Mouse (Mus musculus) c-Kit-positive CD71-negative TER-119-negative erythroid progenitor cells, embryonic 14.5 days (primary cell): Measurements from ENCODE around the gene Hils1.
A peak's percentile ranks its signal among the peaks of the same experiment; 100 is the strongest.

ENCODE experiments used
- DNase-seq: peaks from one replicate; pipeline ENCODE4 v3.0.0-alpha.2; 2013; ENCODE audit warnings: low read depth

Gene Hils1

DNA sequence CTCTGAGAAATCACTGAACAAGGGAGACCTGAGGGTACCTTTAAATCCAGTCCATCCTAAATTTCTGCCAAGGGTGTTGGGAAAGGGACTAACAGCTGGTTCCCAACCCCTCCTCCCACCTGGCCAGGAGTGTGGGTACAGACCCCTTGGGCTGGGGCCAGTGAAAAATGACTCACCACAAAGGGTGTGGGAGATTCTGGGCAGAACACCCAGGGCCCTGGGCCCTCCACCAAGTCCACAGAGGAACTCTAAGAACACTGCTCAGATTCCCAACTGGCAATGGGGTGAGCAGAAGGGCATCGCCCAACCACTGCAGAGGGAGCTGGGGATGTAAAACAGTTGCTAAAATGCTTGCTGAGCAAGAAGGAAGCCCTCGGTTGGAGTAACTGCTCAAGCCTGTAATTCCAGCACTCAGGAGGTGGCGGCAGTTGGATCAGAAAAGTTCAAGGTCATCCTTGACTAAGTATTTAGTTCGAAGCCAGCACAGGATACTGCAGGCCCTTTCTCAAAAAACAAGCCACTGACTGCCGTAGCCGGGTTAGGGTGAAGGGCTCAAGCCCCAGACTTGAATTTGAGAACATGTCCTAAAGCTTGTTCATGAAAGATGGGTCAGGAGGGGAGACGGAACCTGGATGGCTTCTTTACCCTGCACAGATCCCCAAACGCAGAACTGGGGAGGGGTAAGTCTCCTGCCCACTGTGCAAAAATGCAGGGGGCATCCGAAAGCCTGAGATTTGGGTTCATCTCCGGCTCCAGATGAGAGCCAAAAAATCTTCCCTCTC, 21.6 kb downstream of the Hils1 start:
- no peak for DNase-seq

DNA sequence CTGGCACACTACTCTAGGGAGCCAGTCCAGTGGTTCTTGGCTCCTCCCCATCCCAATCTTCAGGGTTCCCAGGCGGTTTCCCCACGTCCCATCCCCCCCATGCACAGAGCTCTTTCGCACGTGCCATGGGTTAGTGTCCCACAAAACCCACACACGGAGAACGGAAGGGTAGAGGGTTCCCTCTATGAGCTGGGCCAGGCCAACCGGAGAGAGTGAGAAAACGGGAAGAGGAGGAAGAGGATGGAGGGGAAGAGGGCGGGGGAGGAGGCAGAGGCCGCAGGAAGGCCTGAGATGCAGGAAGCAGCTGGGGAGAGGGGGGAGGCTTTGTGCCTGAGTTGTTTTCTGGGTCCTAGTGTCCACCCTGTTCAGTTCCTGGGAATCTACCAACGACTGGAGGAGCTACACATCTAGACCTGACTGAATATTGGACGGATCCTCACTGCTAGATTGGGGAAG, 22.2 kb downstream of the Hils1 start:
- peak; percentile 80 for DNase-seq

DNA sequence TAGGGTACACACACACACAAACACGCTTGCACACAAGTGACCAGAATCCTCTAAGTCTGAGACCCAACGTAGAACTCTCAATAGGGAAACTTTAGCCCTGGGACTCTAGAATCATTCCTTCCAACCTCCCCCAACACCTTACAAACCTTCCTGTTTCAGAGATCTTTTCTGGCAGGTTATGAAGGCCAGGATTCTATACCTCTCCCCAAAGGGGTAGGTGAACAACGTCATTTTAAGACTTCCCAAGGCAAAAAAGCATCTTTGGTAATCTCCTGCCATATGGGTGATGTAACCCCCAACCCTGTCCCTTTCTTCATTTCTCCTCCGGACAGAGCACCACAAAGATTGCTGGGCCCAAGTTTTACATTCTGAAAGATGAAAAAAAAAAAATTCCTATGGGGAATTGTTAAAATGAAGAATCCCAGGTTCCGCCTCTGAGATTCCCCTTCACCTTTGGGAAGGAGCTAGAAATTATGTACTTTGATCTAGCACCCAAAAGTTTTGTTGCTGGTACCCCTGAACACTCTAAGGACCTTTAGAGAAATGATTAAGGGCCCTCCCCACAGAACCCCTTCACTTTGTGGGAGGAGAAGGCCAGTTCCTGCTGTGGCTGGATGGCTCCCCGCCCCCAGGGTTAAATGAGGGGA, 22.8 kb downstream of the Hils1 start:
- DNase-seq, result no peak

DNA sequence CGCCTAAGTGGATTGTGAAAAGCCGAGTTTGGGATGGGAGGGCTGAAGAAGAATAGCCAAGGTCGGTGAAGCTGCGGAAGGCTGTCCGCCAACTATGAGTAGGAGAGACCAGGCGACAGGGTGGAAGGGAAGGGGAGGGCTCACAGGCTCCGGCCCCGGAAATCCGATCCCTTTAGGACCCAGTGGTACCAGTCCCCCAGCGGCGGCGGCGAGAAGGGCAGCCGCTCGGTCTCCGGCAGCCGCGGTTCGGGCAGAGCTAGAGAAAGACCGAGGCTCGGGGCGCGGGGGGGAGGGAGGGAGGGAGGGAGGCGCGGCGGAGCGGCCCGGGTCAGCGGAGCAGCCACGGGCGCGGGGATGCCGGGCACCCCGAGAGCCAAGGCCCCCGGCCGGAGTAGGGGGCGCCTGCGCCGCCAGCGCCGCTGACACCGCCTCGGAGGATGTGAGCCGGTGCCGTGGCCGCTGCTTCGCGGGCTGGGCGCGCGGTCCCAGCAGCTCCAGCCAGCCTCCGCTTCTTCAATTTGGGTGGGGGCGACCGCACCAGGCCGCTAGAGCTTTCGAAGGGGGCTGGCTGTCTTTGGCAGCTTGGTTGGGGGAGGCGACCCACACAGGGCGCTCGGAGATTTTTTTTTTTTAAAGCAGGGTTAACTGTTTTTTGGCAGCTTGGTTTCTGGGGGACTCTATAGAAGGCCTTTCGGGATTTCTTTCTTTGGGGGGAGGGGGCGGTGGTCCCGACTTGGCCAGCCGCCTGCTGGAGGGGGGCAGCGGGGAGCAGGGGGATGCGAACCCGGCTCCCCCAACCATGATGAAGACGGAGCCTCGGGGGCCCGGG, 23.6 kb downstream of the Hils1 start, which contains the start of gene Ppp1r9b:
TSS of gene Ppp1r9b (plus strand) at position 287 of the 829 bp plus-strand sequence.
- peak; percentile 85 for DNase-seq

DNA sequence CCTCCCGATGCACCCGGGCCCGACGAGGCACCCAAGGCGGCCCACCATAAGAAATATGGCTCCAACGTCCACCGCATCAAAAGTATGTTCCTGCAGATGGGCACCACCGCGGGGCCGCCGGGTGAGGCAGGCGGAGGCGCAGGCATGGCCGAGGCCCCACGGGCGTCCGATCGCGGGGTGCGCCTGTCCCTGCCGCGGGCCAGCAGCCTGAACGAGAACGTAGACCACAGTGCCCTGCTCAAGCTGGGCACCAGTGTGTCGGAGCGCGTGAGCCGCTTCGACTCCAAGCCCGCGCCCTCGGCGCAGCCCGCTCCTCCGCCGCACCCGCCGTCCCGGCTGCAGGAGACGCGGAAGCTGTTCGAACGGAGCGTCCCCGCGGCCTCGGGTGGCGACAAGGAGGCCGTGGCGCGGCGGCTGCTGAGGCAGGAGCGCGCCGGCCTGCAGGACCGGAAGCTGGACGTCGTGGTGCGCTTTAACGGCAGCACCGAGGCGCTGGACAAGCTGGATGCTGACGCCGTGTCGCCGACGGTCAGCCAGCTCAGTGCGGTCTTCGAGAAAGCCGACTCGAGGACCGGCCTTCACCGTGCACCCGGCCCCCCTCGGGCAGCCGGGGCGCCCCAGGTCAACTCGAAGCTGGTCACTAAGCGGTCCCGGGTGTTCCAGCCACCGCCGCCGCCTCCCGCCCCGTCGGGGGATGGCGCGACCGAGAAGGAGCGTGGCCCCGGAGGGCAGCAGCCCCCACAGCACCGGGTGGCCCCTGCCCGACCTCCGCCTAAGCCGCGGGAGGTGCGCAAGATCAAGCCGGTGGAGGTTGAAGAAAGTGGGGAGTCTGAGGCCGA, 24.5 kb downstream of the Hils1 start:
- DNase-seq, result no peak

DNA sequence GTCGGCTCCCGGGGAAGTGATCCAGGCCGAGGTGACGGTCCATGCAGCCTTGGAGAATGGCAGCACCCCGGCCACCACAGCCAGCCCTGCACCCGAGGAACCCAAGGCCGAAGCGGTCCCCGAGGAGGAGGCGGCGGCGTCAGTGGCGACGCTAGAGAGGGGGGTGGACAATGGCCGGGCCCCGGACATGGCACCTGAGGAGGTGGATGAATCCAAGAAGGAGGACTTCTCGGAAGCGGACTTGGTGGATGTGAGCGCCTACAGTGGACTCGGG, 25.0 kb downstream of the Hils1 start:
- DNase-seq, result no peak

DNA sequence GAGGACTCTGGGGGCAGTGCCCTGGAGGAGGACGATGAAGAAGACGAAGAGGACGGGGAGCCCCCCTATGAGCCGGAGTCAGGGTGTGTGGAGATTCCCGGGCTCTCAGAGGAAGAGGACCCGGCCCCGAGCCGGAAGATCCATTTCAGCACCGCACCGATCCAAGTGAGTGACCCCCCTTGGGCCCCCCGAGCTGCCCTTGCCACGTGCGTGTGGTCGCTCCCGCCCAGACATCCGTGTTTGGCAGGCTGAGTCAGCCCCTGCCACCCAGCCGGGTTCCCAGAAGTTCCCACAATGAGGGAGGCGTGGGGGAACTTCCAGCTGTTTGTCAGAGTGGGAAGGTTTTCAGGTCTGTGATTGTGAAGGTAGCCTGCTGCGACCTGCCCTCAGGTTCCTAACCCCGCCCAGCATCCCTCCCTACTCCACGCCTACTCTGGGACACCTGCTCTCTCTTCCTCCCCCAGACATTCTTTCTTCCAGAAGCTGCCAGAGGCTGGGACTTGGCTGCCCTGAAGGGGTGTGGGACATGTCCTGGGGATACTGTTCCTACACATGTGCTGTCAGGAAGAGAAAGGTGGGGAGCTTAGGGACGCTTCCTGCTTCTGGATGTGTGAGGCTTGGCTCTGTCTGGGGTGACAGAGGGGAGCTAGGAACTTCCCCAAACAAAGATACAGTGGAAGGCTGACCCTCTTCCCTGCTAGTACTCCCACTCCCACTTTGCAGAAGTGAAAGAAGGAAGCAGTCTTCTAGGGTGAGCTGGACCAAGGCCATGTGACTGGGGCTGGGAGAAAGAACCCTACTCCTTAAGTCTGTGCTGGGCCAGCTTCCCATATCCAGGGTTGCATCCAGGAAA, 25.6 kb downstream of the Hils1 start:
- DNase-seq, result no peak

DNA sequence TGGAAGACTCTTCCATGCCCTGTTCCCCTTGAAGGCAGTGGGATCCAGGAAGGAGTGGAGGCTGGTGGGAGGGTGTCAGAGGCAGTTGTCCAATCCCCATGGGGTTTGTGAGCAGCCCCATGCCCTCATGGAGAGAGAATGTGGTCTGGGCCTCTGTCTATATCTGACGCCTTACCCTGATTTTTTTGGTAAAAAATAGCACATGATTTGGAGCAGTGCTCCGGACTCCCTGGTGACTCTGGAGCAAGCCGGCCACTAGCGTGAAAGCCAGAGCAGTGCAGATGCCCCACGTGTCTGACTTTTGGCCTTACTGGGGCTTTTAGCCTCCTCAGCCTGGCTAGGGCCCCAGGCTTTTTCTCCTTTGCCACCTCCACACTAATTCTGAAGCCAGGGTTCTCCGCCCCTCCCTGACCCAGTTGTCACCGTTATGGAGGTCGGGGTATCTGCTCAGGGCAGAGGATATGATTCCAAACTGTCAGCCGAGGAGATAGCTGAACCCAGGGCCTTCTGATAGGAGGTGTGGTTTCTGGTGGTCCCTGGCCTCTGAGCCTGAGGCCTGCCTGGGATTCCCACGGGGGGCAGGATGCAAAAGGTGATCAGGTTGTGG, 26.9 kb downstream of the Hils1 start:
- DNase-seq, result no peak

DNA sequence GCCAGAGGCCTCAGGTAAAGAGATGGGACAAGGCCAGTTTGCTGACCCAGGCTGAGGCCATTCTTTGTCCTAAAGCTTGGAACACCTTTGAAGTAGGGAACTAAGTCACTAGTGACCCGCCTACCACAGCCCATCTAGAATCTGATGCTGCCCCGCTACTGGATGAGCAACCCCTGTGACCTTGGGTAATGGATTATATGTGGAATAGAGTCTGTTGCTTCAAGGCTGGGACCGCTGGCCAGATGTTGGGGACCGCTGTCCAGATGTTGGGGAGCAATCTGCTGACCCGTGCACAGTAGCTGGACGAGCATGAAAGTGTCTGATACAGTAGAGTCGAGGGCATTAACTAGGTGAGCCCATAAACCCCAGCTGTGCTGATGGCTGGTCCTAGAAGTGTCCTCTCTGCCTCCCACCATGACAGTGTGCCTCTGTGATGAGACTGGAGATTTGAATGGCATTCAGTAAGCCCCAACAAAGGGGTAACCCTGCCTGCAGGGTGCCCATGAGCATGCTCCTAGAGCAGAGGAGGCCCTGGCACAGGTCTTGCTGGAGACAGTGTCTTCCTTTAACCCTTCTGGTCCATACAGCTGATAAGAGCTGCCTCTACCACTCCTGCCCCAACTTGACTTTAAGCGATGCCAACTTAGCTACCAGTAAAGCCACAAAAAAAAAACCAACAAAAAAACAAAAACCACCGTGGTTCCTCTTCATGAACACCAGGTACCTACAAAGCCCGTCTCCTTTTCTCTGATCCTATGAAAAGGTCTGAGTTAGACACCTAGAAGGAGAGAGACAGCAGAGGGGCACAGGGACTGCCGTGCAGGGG, 27.8 kb downstream of the Hils1 start:
- no peak for DNase-seq

DNA sequence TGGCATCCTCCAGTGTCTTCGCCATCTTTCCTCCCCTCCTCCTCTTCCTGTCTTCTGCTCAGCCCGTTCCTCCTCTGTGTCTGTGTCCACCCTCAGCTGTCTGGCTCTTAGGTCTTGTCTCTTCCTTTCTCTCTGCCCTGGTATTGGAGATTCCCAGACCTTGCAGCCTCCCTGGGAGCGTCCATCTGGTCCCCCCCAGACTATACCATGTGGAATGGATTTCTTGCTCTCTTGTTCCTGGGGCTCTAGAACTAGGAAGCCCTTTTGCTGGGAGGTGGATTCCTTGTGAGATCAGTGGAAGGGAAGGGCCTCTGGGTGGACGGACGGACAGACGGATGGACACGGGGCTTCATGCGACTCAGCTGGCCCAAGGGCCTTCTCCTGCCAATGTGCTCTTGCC, 28.7 kb downstream of the Hils1 start:
- no peak for DNase-seq

DNA sequence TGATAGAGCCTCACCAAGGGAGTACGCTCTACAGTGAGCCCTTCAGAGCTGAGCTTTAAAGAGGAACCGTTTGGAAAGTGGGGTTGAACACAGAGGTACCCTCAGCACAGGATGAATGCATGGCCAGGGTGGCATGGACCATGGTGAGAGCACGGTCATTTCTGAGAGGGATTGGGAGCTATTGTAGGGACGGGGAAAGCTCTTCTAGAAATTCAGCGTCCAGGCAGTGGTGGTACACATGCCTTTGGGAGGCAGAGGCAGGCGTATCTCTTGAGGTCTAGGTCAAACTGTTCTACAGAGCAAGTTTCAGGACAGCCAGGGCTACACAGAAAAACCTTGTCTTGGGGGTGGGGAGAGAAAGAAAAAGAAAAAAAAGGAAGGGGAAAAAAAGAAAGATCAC, 29.6 kb downstream of the Hils1 start:
- DNase-seq, result no peak

DNA sequence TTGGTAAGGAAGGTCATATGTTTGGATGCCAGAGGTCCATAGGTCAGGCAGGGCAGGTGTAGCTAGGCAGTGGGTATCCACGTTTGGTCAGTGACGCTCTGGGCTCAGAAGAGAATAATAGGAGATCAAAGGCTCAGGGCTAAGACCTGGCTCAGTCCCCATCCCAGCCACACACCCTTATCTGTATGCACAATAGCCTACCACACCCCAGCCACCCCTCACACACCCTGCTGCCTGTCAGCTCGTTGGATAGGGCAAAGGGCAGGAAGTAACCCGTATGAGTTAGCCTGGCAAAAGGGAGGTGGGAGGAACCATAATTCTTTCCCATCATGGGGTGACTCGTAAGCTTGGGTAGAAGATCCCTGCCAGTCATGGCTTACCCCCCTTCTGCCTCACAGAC, 30.2 kb downstream of the Hils1 start:
- DNase-seq, result no peak

DNA sequence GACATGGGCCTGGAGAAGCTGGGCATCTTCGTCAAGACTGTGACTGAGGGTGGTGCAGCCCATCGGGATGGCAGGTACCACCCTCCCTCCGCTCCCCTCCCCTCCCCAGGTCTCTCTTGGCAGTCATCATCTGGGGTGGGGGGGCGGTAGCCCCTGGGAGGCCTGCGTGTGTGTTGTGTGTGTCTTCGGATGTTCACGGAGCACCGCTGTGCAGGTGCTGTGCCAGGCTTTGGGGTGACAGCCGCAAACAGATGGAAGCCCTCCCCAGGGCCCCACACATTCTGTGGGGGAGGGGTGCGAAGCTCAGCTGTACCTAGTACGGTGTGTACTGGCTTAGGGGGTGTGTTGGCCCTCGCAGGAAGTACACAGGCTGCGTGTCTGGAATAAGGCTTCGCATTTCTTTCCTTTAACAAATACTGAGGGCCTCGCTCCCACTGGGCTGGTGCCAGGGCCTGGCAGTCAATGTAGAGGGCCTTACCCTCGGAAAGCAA, 30.7 kb downstream of the Hils1 start:
- no peak for DNase-seq

DNA sequence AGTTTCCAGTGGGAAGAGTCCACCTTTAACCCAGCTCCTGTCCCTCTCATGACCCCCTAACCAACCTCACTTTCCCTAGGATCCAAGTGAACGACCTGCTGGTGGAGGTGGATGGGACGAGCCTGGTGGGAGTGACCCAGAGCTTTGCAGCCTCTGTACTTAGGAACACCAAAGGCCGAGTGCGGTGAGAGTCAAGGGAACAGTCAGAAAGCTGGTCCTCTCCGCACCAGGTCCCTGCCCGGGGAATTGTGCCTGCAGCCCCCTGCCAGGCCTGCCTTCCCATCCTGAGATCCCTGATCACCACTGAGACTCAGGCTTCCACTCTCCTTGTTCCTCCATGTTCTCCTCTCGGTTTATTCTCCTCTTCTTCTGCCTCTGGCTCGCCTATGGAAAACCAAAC, 32.7 kb downstream of the Hils1 start:
- no peak for DNase-seq

DNA sequence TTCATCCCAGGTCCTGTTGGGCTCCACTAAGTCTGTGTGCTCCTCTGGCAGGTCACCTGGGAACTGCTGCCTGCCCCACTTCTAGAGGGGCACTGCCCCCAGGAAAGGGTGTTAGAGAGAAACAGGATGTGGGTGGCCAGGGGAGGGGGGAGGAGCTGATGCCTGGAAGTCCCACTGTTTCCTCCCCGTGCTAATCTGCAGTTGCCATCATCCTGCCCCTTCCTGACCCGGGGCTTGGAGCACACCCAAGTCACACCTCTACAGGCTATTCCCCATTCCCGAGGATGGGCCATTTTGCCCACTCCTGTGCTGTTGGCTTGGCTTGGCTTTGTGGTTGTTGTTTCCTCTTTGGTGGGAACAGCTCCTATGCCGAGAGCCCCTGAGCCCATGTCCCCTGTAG, 33.2 kb downstream of the Hils1 start:
- DNase-seq, result no peak

DNA sequence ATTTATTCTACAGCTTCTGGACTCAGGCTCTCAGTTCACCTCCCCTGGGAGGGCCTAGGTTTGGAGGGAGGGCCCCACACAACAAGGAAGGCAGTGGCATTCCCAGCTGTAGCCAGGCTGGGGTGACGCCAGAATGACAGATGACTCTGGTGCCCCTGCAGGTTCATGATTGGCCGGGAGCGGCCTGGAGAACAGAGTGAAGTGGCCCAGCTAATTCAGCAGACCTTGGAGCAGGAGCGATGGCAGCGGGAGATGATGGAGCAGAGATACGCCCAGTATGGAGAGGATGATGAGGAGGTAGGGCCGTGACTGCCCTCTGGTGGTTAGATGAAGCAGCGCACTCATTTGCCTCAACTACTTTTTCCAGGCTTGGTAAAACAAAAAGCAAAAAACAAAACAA, 33.7 kb downstream of the Hils1 start:
- DNase-seq, result no peak

DNA sequence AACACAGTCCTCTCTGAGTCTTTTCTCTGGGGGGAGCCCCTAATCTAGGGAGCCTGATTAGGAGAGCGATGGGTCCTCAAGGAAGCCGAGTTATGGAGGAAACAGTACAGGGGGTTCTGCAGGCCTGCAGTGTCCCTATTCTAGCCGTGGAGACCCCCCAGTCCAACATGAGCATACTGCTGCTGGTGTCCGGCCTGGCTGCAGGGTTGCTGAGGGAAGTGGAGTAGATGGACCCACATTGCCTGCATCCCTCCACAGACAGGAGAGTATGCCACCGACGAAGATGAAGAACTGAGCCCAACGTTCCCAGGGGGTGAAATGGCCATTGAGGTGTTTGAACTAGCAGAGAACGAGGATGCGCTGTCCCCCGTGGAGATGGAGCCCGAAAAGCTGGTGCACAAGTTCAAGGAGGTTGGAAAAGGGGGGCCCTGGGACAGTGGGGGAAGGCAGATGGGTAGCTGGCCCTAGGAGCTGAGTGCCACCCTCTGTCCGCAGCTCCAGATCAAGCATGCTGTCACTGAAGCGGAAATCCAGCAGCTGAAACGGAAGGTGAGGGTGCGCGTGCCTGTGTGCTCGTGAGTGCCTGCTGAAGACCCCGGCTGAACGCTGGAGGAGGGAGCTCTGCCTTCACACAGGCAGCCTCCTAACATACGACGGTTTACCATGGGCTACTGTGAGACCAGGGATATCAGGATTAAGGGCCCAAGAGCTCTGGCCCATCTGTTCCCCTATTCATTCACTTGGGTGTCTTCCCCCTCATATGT, 34.4 kb downstream of the Hils1 start:
- no peak for DNase-seq

DNA sequence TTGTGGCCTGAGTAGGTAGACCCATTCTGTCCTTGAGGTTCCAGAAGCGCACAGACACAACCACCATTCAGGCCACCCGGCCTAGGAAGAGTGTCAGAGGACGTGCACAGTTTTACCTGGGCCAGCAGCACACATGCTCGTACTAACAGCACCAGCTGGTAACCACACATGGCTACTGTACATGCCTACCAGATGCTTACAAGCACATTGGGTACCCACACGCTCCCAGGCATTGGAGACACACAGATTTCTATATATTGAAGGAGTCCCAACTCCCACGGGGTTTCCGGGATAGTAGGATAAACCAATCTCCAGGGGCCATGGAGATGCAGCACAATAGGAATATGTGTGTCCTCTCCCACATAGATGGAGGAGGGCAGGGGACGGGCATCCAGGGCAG, 35.3 kb downstream of the Hils1 start:
- DNase-seq, result no peak
